Mouse (Mus musculus): ENCODE measurements around the gene Defb42. TPM values are rescaled to one million over a fixed set of nuclear protein-coding genes. Genes with fewer than 3 reads are reported as not detected.

Defb42 gene
- total and polyA plus RNA-seq, 3 experiments = not detected

DNA sequence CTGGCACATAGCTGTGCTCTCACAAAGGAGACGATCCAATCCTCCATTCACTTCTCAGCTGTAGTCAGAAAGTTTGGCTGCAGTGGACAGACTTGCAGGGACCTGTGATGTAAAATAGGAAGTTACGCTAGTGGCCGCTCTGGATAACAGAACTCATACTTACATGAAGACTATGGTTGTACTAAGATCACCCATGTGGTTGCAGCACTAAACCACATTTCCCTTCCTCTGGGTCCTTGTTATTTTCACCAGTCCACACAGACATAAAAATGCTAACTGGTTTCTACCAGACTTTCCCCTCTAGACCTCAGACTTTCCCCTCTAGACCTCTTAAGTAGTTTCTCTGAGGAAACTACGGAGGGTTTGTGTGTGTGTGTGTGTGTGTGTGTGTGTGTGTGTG, 47.8 kb upstream of the Defb42 start:
- dilution Hi-C loops (cut with MboI; ENCODE audit: extremely low pct_ligation_motif_present, extremely low pct_unique_long_range_greater_than_20kb, low sequenced_read_pairs) = no loop called here

DNA sequence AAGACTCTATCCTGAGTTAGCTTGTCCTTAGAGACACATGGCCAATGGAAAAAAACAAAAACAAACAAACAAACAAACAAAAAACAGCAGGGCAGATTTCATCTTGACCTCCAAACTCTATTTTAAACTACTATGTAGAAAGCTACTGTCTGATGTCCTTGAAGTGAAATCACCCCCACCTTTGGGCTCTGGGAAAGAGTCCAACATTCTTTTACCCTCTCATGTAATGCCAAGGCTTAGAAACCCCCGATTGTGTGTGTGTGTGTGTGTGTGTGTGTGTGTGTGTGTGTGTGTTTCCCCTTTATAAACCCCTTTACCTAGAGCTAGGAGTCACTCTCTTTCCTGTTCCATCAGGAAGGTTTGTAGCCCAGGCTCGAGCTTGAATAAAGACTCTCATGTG, 44.2 kb upstream of the Defb42 start:
- in situ Hi-C loops (cut with MboI; ENCODE audit: low pct_ligation_motif_present, low pct_unique_long_range_greater_than_20kb, low sequenced_read_pairs) (no loop called here), dilution Hi-C loops (cut with MboI; ENCODE audit: extremely low pct_ligation_motif_present, extremely low pct_unique_long_range_greater_than_20kb, low sequenced_read_pairs) (no loop called here)
- Histone ChIP-seq H3K27ac (ENCODE audit: insufficient read depth, low read depth) (no peak overlapping the region), H3K27me3 (replicated peaks) (no peaks in the 10 kb centered on the region), H3K36me3 (replicated peaks in 1 of 2; ENCODE audit: control insufficient read depth in 1 of 2, insufficient read depth in 1 of 2, low read length in 1 of 2) (no peaks in the 10 kb centered on the region), H3K4me2 (ENCODE audit: insufficient read depth, low read depth, poor library complexity, severe bottlenecking) (no peak overlapping the region), H3K4me1 (ENCODE audit: control insufficient read depth in 1 of 2, insufficient read depth in 2 of 2) (peaks cover 0 to 12% of the 10 kb centered on the region in 2 experiments; a peak in 1 of 4 replicates), H3K9me3 (replicated peaks; ENCODE audit: low read length) (no peaks in the 10 kb centered on the region), H3K9ac (ENCODE audit: insufficient read depth, low read depth) (no peak overlapping the region), H3K4me3 (replicated peaks in 1 of 3; ENCODE audit: low read depth in 2 of 3, low read length in 2 of 3, poor library complexity in 1 of 3) (no peak overlapping the region), H3K79me2 (replicated peaks; ENCODE audit: control insufficient read depth, extremely low read depth, insufficient read depth, poor library complexity, severe bottlenecking) (no peaks in the 10 kb centered on the region)
- DNase-seq (ENCODE audit: extremely low read depth) = no peak
- TF ChIP-seq POLR2A (IDR thresholded peaks at IDR 0.05; ENCODE audit: low read depth, low read length) (no peak), MXI1 (IDR thresholded peaks at IDR 0.05; ENCODE audit: low read depth, low read length) (no peak), USF1 (IDR thresholded peaks at IDR 0.05; ENCODE audit: low read depth, low read length) (no peak), HCFC1 (IDR thresholded peaks at IDR 0.05; ENCODE audit: low read depth, low read length) (no peak), MAZ (IDR thresholded peaks at IDR 0.05; ENCODE audit: low read depth, low read length) (no peak), CHD1 (IDR thresholded peaks at IDR 0.05; ENCODE audit: low read depth, low read length) (no peak), ZC3H11A (IDR thresholded peaks at IDR 0.05; ENCODE audit: low read depth, low read length) (no peak), UBTF (IDR thresholded peaks at IDR 0.05; ENCODE audit: low read depth, low read length) (no peak), IRF4 (IDR thresholded peaks at IDR 0.05; ENCODE audit: low read depth, low read length) (no peak), NELFE (IDR thresholded peaks at IDR 0.05; ENCODE audit: low read depth, low read length) (no peak), NRF1 (IDR thresholded peaks at IDR 0.05; ENCODE audit: low read depth, low read length) (no peak), PAX5 (IDR thresholded peaks at IDR 0.05; ENCODE audit: low read length) (no peak), CTCF (conservative IDR thresholded peaks at IDR 0.05 in 1 of 2, IDR thresholded peaks at IDR 0.05 in 1 of 2; ENCODE audit: low read depth in 2 of 2, low read length in 2 of 2) (no peak), USF2 (conservative IDR thresholded peaks at IDR 0.05; ENCODE audit: low read depth, low read length) (no peak), ETS1 (conservative IDR thresholded peaks at IDR 0.05; ENCODE audit: low read depth, low read length) (no peak), SIN3A (IDR thresholded peaks at IDR 0.05; ENCODE audit: low read length) (no peak), ZMIZ1 (IDR thresholded peaks at IDR 0.05; ENCODE audit: low read depth, low read length) (no peak), CHD2 (IDR thresholded peaks at IDR 0.05; ENCODE audit: low read length) (no peak)

More for the DNA sequence above, 47.8 kb upstream of the Defb42 start:
- in situ Hi-C loops (cut with MboI; ENCODE audit: low pct_ligation_motif_present, low pct_unique_long_range_greater_than_20kb, low sequenced_read_pairs) = no loop called here
- Histone ChIP-seq H3K4me1 (ENCODE audit: control insufficient read depth in 1 of 2, insufficient read depth in 2 of 2) (peaks cover 0 to 12% of the 10 kb centered on the region in 2 experiments; a peak in 1 of 4 replicates), H3K27me3 (replicated peaks) (no peaks in the 10 kb centered on the region), H3K36me3 (replicated peaks in 1 of 2; ENCODE audit: control insufficient read depth in 1 of 2, insufficient read depth in 1 of 2, low read length in 1 of 2) (no peaks in the 10 kb centered on the region), H3K9me3 (replicated peaks; ENCODE audit: low read length) (no peaks in the 10 kb centered on the region), H3K79me2 (replicated peaks; ENCODE audit: control insufficient read depth, extremely low read depth, insufficient read depth, poor library complexity, severe bottlenecking) (no peaks in the 10 kb centered on the region), H3K4me3 (replicated peaks in 1 of 3; ENCODE audit: low read depth in 2 of 3, low read length in 2 of 3, poor library complexity in 1 of 3) (no peak overlapping the region), H3K4me2 (ENCODE audit: insufficient read depth, low read depth, poor library complexity, severe bottlenecking) (no peak overlapping the region; the same call in 1 of the 2 replicates), H3K27ac (ENCODE audit: insufficient read depth, low read depth) (no peak overlapping the region), H3K9ac (ENCODE audit: insufficient read depth, low read depth) (no peak overlapping the region)
- TF ChIP-seq MAFK (IDR thresholded peaks at IDR 0.05; ENCODE audit: insufficient replicate concordance, low read length) (peak; percentile 19; the same call in 1 of the 2 replicates), MXI1 (IDR thresholded peaks at IDR 0.05; ENCODE audit: low read depth, low read length) (no peak)
- peak; percentile 53 for DNase-seq (ENCODE audit: extremely low read depth)

All from CH12.LX (cell line).